Mouse (Mus musculus): Measurements from ENCODE around the gene Cap2.

- no peak for TF ChIP-seq GATA1 (IDR thresholded peaks at IDR 0.05; ENCODE audit: low read length)
- TF ChIP-seq TAL1 (IDR thresholded peaks at IDR 0.05; ENCODE audit: low read length): no peak
Observed at GRCm38 (mm10) chr13:46613694-46614272, 112.1 kb downstream of the Cap2 start.

Measured in erythroblast, embryonic 14.5 days (primary cell).